Mouse (Mus musculus) Muller cell, postnatal 12 days (primary cell): Measurements from ENCODE around the gene Olfr33.
A peak's percentile ranks its signal among the peaks of the same experiment; 100 is the strongest.

Source experiments
- DNase-seq: peaks from one replicate; pipeline ENCODE4 v3.0.0-alpha.2; 2015; ENCODE audit errors: inconsistent ontology term

Olfr33 gene

GRCm38 (mm10) chr7:102718970-102719369 is at the start of gene Olfr33:
Olfr33 (minus strand) TSS chr7:102719070.
- no peak for DNase-seq

GRCm38 (mm10) chr7:102759266-102759665 is 40.4 kb upstream of the Olfr33 start, which contains the start of the genes Olfr560 and Olfr78:
Olfr560 (minus strand) TSS chr7:102759366.
Olfr78 (minus strand) TSS chr7:102759471.
- DNase-seq, result no peak

DNA sequence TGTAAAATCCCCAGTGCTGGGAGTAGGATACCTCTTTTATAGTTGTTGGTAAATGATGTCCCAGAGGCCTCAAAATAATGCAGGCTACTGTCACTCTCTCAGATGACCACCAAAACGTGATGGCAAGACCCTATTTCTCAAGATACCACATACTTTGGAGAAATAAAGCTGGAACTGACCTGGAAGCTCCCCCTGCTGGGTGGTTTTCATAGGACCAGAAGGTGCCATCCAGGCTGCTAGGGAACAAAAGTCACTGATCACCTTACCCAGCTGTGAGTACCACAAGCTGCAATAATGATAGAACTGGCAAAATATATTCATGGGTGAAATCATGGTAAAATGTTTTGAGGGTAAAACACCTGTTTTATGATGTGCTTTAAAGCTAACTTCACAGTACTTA is 33.2 kb upstream of the Olfr33 start:
- DNase-seq, result no peak

DNA sequence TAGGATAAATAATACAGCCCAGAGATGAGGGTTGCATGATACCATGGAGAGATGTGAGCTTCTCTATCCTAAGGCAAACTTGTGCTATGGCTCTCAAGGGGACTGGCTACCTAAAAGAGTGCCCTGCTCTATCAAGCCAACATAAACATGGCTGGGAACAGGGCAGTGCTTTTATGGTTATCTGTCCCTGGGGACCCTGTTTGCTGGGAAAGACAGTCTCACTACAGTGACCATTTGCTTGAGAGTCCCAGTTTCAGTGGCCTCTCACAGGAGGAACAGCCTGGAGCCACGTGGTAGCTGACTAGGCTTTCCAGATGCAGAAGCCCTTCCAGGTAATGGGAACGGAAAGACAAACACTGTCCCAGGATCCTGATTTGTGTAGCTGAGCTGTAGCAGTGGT is 18.8 kb upstream of the Olfr33 start:
- no peak for DNase-seq

DNA sequence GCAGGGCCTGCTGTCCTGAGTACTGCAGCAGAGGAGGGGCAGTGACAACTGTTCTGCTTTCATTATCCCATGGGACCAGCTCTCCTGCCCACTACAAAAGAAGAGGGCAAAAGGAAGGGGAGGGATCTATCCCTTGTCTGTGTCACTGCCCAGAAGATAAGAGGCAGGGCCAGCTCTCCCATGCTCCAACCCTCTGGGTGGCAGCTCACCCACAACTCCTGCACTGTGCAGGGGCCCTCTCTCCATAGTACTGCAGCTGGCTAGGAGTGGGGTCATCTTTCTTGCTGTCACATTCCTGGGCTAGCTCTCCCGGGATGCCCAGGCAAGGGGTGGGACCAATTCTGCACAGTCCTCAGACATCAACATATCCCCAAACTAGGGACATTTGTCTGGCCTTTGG is 14.9 kb upstream of the Olfr33 start:
- no peak for DNase-seq

DNA sequence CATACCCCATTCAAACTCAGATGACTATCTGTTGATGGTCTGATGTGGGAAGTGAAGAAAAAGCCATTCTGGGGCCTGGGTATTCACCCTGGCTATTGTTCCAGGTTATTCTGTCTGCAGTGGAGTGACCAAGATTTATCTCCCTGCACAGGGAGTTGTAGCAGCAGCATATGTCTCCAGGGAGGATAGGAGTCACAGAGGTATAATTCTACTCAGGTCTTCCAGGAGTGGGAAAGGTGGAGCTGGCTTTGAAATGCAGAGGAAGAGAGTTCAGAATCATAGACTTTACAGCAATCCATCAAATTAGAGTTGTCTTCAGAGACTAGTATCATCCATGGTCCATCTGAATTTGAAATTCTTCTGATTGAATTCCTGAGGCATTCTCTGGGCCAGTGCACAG is 8.5 kb upstream of the Olfr33 start, which contains the start of gene Olfr559:
Gene Olfr559 (minus strand): TSS at position 101 of the 400 bp plus-strand sequence.
- no peak for DNase-seq

GRCm38 (mm10) chr7:102701915-102702314 is 17.0 kb downstream of the Olfr33 start, which contains the start of gene Olfr558:
Olfr558 (plus strand) TSS chr7:102702215.
- DNase-seq, result no peak

- DNase-seq, result no peak
Measured at GRCm38 (mm10) chr7:102698461-102698860, 20.4 kb downstream of the Olfr33 start.

DNA sequence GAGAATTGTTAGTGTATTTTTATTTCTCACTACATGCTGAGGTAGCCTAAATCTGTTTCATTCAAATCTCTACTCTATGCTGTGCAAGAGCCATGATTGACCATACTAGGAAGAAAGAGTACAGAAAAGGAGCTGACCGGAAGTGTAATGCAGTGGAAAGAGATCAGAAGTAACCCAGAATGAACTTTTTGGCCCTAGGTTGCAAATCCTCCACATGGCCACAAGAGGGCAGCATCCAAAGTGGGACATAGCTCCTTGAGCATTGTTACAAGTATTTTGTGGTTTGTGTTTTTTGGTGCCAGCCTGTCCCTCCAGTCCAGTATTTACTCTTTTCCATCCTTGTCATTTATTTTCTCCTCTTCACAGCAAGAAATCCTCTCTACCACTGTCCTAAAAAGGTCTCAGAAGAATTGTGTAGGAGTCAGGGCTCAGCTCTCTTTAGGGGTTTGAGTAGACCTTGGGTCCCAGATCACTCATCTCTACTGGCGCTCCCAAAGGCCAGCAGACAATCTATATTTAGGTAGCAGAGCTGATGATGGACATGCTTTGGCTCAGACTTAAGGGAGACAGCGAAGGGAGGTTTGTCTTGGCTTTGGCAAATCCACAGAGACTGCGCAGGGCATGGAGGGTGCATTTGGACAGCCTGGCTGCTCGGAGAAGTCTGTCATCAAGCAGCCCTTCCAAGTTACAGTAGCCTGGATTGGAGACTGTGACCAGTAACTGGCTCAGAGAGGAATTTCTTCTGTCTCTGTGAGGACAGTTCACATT is 23.3 kb downstream of the Olfr33 start, which contains the start of gene Olfr557:
Gene Olfr557 (plus strand): TSS at position 553 of the 768 bp plus-strand sequence.
- DNase-seq, result peak; percentile 11

- peak; percentile 92 for DNase-seq
Measured at GRCm38 (mm10) chr7:102686944-102687501, 31.8 kb downstream of the Olfr33 start, which contains the start of gene Trim68. Trim68 (minus strand) TSS chr7:102687327.

DNA sequence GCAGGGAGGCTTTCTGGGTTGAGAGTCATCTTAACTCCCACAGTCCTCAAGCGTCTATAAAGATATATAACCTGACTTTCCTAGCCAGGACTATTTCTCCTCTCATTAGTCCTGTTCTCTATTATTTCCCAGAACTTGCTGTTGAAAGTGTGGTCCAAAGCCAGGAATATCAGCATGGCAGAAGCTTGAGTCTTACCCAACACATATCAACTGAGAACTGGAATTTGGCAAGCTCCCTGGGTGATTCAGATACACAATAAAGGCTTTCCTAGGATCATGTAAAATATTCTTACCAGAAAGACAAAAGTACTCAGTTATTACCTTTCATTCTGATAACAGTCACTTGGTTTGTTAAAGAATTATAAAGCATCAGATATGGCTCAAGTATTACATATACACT is 37.0 kb downstream of the Olfr33 start:
- no peak for DNase-seq

DNA sequence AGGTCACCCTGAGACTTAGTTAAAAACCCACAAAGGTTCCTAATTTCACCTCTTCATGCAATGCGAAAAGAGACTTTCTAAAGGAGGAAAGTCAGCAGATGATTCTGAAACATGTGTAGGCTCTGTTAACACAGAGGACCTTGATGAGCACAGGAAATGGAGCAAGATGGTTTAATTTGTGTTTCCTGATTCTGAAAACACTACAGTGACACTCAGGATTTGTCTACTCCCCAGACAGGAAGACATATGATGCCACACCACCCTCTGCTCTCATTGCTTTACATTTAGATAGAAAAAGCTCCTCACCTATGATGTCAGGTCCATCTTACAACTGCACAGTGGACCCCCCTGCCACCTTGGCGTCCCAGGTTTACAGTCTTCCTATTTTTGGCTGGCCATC is 42.6 kb downstream of the Olfr33 start:
- no peak for DNase-seq

DNA sequence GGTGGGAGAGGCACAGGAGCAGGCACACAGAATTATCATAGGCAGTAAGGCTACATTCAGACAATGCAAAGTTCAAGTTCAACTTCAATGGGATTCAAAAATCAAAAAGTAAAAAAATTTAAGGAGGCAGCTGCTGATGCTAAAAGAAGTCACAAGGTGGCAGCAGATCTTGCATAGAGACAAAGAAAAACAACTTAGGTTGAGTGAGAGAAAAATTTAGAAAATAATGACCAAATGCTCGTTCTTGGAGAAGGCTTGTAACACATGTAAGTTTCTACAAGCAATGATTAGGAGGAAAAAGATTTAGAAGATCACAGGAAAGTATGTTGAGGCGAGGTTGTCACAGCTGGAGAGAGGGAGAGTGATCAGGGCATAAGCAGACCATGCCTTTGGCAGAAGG is 53.5 kb downstream of the Olfr33 start:
- DNase-seq, result no peak

- peak; percentile 17 for DNase-seq
Measured at GRCm38 (mm10) chr7:102664599-102664998, 54.3 kb downstream of the Olfr33 start, which contains the start of gene Olfr556. Olfr556 (plus strand) TSS chr7:102664899.
